Mouse (Mus musculus) kidney, adult 11 months (tissue): ENCODE measurements around the gene Pom121.
A peak's percentile ranks its signal among the peaks of the same experiment; 100 is the strongest.
"Not testable (repeated sequence)": the region's sequence is repeated elsewhere in the genome, so short reads cannot be mapped to it uniquely, and the experiment has no call there.

Experiments
- DNase-seq: peaks from one replicate; pipeline ENCODE4 v3.0.0; 2022

Gene Pom121

DNA sequence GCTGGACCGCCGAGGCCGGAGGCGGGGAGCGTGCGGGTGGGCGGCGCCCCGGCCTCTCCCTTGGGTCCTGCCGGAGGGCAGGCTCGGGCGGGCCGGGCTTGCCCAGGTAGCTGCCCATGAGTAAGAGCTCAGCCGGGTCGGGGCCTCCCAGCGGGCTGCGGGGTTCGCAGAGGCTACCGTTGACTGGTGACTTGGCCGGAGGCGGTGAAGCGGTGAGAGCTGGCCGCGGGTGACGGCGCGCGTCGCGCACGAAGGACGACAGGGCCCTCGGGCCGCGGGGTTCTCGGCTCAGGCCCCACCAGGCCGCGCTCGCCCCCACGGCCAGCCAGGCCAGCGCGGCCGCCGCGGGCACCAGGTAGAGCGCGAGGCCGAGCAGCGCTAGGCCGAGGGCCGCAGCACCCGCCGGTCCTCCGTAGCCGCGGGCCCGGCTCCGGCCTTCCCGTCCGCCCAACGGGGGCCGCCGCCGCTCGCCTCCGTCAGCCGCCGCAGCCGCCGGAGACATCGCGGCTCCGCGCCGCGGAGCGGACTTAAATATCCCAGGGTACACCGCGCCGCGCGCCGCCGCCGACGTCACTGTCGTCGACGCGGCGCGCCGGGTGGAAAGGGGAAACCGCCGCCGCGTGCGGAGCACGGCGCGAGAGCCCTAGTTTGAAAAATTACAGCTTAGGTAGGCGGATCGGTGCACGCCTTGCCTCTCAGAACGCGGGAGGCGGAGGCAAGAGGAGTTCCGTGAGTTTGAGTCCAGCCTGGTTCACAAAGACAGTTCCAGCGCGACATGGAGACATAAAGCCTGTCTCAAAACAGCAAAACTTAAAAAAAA lies at the start of gene Pom121:
Gene Pom121 (minus strand): TSS at position 543 of the 820 bp plus-strand sequence.
- DNase-seq = peak; percentile 82

GRCm38 (mm10) chr5:135442430-135442829 lies 48.1 kb upstream of the Pom121 start:
- peak; percentile 12 for DNase-seq

- no peak for DNase-seq
Measured at GRCm38 (mm10) chr5:135435039-135435438, 40.7 kb upstream of the Pom121 start.

DNA sequence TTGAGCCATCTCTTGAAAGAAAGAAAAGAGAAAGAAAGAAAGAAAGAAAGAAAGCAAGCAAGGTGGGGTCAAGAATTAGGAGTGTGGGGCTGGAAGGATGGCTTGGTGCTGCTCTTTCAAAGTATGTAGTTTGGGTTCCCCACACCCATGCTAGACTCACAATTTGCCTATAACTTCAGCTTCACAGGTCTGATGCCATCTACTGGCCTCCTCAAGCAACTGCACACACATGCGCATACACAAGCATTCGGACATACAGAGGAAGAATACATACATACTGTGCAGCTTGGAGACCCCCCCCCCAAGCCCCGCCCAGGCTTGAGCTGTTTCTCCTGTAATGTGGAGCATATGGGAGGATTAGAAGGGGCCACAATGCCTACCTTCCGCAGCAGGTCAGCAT lies 39.5 kb upstream of the Pom121 start:
- DNase-seq = no peak

GRCm38 (mm10) chr5:135431111-135431510 lies 36.8 kb upstream of the Pom121 start:
- no peak for DNase-seq

DNA sequence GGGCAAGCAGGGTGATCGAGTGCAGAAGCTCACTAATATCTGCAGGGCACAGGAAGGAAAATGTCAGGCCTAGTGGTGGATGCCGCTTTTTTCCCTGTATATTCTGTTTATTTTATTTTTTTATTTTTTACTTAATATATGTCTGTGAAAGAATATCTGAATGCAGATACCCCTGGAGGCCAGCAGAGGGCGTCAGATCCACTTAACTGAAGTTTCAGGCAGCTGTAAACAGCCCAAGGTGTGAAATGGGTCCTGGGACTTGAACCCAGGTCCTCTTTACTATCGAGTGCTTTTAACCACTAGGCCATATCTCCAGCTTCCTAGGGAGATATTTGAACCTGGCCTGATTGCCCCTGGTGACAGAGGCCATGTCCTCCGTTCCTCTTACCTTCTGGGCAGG lies 34.4 kb upstream of the Pom121 start:
- DNase-seq = no peak

GRCm38 (mm10) chr5:135410266-135410665 lies 15.9 kb upstream of the Pom121 start:
- no peak for DNase-seq

GRCm38 (mm10) chr5:135408114-135408513 lies 13.8 kb upstream of the Pom121 start:
- DNase-seq = no peak

DNA sequence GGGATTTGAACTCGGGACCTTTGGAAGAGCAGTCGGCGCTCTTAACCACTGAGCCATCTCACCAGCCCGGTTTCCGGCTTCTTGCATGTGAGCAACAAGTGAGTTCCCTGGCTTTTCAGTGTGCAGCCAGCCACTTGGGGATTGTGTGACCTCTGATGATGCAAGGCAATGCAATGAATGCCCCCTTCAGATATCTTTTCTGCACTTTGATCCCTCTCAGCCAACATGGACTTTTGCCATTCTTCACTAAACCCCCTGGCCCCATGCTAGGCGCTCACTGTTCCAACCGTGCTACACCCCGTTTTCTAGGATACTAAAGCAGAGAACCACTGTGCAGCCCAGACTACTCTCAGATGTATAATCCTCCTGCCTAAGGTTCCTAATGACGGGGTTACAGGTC lies 11.1 kb upstream of the Pom121 start:
- DNase-seq = no peak

DNA sequence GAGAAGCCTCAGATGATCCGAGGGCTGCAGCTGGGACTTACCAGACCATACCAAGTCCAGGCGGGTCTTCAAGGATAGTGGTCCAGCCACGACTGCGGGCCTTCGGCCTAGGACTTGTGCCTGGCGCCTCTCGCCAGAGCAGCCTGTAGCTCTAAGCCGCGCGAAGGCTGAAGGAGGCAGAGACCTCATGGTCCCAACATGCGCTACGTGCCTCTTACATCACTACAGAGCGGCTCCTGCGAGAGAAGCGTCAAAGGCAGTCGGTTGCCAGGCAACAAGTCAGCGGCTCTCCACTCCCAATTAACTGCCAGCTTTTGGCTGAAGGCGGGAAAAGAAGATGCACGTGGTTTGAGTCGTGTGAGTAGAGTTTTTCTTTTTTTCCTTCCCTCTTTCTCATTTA lies 10.3 kb upstream of the Pom121 start:
- no peak for DNase-seq

DNA sequence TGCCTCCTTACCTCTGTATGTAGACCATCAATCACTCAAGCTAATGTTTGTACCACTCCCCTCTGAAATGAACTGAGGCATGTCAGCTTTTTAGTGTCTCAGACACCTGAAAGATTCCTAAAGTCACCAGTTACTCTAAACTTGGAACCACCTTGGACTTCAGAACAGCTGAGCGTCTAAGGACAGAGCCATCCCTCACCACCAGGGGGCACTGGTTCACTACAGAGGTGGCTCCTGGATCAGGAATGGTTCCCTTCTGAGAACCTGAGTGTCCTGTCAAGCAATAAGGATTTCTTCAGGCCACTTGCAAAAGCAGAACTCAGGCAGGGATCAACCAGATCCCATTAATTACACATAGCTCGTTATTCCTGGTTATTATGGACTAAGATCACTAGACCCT lies 5.9 kb upstream of the Pom121 start:
- peak; percentile 50 for DNase-seq

- no peak for DNase-seq
Measured at GRCm38 (mm10) chr5:135399382-135399781, 5.0 kb upstream of the Pom121 start.

DNA sequence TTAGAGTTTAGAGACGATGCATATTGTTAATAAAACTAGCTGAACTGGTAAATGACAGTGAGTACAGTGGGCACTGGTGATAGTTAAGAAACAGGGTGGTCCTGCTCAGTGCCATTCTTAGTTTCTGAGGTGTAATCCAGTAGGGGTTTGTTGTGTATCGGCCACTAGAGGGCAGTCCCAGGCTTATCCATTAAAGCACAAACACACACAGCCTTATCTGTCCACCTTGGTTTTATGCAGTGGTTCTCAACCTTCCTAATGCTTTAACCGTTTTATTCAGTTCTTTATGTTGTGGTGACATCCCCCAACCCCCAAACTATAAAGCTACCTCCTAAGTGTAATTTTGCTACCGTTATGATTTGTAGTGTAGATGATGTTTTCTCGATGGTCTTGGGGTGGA lies 1.5 kb upstream of the Pom121 start:
- no peak for DNase-seq

- no peak for DNase-seq
Measured at GRCm38 (mm10) chr5:135383771-135384170, 10.6 kb downstream of the Pom121 start.

DNA sequence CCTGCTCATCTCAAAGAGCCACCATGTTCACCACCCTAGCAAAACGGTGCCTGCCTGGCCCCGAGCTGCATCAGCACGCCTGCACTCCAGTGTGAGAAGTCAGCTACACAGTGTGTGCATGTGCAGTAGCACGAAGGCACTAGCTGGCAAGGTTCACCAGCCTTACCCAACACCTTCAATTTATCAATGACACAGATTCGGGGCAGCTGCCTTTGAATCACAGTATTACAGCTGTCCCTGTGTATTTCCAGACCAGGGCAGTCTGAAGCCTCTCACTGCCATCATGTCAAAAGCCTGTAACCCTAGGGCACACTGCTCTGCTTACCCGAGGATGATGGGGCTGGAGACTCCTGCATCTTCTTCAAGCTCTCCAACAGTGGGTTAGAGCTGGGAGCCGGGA lies 11.6 kb downstream of the Pom121 start:
- no peak for DNase-seq

- DNase-seq = no peak
Measured at GRCm38 (mm10) chr5:135381356-135381925, 12.9 kb downstream of the Pom121 start.

- DNase-seq = no peak
Measured at GRCm38 (mm10) chr5:135380681-135381080, 13.7 kb downstream of the Pom121 start.

- DNase-seq = no peak
Measured at GRCm38 (mm10) chr5:135376341-135376740, 18.0 kb downstream of the Pom121 start.

- DNase-seq = no peak
Measured at GRCm38 (mm10) chr5:135375167-135375566, 19.2 kb downstream of the Pom121 start.

GRCm38 (mm10) chr5:135373601-135374000 lies 20.7 kb downstream of the Pom121 start:
- DNase-seq = no peak

GRCm38 (mm10) chr5:135371195-135371594 lies 23.2 kb downstream of the Pom121 start:
- DNase-seq = no peak

- DNase-seq = peak; percentile 89
Measured at GRCm38 (mm10) chr5:135369787-135370654, 24.3 kb downstream of the Pom121 start, which contains the start of gene Nsun5. Gene Nsun5 (plus strand): TSS chr5:135369953.

DNA sequence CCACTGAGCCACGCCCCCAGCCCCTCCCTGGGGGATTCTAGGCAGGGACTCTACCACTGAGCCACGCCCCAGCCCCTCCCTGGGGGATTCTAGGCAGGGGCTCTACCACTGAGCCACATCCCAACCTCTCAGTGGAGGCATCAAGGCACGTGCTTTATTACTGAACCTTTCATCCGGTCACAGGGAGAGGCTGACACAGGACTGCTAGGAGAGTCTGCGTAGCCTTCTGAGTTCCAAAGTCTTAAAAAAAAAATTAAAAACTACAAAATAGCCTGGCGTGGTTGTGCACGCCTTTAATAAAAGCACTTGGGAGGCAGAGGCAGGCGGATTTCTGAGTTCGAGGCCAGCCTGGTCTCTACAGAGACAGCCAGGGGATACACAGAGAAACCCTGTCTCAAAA lies 25.1 kb downstream of the Pom121 start:
- not testable (repeated sequence) for DNase-seq

DNA sequence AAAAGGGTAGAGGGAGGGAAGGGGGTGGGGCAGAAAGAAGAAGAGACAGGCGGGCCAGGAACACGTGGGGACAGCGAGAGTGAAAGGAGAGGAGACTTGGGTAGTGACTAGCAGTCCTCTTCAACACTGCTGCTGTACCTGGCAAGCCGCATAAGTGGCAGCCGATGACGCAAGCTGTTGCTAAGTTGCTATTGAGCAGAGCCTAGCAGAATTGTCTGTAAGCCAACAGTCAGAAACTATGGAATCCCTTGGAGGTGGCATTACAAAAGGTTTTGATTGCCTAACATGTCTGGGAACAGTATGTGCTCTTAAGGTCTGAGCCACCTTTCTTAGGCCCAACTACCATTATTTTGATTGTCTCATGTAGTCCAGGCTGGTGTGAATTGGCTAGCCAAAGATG lies 26.0 kb downstream of the Pom121 start:
- no peak for DNase-seq
